Mouse (Mus musculus): ENCODE measurements around the gene Nme1. TPM values are rescaled to one million over a fixed set of nuclear protein-coding genes. Genes with fewer than 3 reads are reported as not detected.

The Nme1 gene
- polyA plus RNA-seq, 1 experiment: 37.8 TPM

DNA sequence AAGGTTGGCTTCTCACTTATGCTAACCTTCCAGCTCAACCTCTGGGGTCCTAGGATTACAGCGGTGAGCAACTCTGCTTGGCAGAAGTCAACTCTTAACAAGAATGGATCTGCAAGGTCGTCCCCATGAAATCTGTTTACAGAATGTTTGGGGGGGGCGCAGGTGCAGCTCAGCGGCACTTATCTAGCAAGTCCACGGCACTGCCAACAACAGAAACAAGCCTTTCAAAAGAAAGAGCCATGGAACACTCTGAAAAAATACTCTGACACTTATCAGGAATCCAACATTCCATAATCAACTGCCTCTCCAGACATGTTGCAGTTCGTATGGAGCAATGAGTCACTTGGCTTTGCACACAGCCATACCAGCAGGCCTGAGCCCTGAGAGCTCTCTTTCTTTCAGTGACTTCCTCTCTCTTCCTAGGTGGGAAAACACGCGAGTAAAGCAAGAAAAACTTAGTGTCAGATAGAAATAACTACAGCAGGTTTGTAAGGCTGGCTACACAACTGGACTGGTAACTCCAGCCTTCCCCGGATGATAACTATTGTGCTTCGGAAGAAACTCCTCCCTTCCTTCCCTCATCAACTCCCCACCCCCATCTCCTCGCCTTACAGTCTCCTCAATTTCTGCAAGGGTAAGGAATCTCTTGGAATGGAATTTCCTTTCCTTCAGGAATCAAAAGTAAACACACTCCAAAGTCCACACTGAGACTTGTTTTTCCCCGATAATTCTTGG is 20.2 kb upstream of the Nme1 start:
- no peak for TF ChIP-seq CTCF (IDR thresholded peaks at IDR 0.05; ENCODE audit: borderline replicate concordance, insufficient read depth, low read length)
- TF ChIP-seq POLR2A (IDR thresholded peaks at IDR 0.05; ENCODE audit: low read depth, low read length): 0 out of 2 replicates have a peak, but pooled peaks have one; percentile 34
- H3K4me1 ChIP-seq (ENCODE audit: control insufficient read depth, insufficient read depth, low read length): peaks cover 9% of the 10 kb centered on the region
- peak overlapping the region; percentile 90 for H3K27ac ChIP-seq (ENCODE audit: insufficient read depth, low read length)
- H3K4me3 ChIP-seq (ENCODE audit: insufficient read depth, low read length): no peak overlapping the region

DNA sequence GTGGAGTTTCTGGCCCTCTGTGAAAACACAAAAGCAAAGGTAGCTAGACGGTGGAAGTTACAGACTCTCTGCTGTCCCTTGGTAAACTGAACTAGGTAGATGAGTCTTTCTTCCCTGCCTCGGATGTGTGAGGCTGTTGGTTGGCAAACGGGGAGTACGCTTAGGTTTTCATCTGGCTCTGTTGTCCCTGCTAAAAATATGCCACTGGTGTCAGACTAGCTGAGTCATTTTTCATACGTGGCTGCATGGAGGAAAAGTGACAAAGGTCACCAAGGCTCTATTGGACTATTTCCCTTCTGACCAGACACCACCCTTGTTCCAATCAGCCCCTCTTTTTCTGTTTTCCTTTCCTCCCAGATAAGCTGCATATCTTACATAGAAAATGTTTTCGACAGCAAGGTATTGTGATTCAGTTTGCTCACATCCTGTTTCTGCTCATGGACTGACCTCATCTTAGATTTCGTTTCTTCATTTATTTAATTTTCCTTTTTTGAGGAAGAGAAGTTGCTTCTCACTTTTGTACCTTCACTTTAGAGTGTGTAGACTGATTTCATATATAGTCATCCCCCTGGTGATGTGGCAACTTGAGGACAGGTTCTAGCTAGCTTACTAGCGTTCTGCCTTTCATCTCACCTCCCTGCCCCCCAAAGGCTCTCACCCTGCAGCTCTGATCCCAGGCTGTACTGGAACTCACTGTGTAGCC is 19.5 kb upstream of the Nme1 start:
- no peak for TF ChIP-seq CTCF (IDR thresholded peaks at IDR 0.05; ENCODE audit: borderline replicate concordance, insufficient read depth, low read length)
- no peak for TF ChIP-seq POLR2A (IDR thresholded peaks at IDR 0.05; ENCODE audit: low read depth, low read length)
- Histone ChIP-seq H3K27ac (ENCODE audit: insufficient read depth, low read length) (peak overlapping the region; percentile 90), H3K4me3 (ENCODE audit: insufficient read depth, low read length) (no peak overlapping the region), H3K4me1 (ENCODE audit: control insufficient read depth, insufficient read depth, low read length) (peaks cover 9% of the 10 kb centered on the region)

DNA sequence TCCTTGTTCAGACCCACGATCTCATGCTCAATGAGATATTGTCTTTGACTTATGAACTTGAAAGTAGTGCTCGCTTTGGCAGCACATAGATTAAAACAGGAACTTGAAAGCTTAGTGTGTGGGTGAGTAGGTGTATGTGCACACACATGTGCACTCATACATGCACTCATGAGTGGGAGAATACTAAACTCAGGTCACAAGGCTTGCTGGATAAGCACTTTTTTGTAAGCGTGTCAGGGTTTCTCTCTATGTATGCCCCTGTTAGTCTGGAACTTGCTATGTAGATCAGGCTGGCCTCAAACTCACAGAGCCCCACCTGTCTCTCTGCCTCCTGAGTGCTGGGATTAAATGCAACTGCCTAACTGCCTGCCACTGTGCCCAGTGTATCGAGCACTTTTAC is 18.7 kb upstream of the Nme1 start:
- TF ChIP-seq POLR2A (IDR thresholded peaks at IDR 0.05; ENCODE audit: low read depth, low read length) (no peak), CTCF (IDR thresholded peaks at IDR 0.05; ENCODE audit: borderline replicate concordance, insufficient read depth, low read length) (no peak)
- H3K27ac ChIP-seq (ENCODE audit: insufficient read depth, low read length): no peak overlapping the region
- H3K4me1 ChIP-seq (ENCODE audit: control insufficient read depth, insufficient read depth, low read length): peaks cover 9% of the 10 kb centered on the region
- no peak overlapping the region for H3K4me3 ChIP-seq (ENCODE audit: insufficient read depth, low read length)

DNA sequence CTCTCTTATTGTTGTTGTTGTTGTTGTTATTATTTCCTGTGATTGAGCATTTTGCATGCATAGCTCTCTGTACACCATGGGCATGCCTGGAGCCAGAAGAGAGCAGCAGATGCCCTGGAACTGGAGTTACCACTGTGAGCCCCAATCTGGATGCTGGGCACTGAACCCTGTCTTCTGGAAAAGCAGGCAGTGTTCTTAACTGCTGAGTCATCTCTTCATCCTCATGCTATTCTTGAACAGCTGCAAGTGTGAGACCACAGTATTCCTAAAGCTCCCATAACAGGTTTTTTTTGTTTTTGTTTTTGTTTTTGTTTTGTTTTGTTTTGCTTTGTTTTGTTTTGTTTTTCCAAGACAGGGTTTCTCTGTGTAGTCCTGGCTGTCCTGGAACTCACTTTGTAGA is 18.0 kb upstream of the Nme1 start:
- H3K4me3 ChIP-seq (ENCODE audit: insufficient read depth, low read length): no peak overlapping the region
- TF ChIP-seq POLR2A (IDR thresholded peaks at IDR 0.05; ENCODE audit: low read depth, low read length) (no peak), CTCF (IDR thresholded peaks at IDR 0.05; ENCODE audit: borderline replicate concordance, insufficient read depth, low read length) (no peak)

DNA sequence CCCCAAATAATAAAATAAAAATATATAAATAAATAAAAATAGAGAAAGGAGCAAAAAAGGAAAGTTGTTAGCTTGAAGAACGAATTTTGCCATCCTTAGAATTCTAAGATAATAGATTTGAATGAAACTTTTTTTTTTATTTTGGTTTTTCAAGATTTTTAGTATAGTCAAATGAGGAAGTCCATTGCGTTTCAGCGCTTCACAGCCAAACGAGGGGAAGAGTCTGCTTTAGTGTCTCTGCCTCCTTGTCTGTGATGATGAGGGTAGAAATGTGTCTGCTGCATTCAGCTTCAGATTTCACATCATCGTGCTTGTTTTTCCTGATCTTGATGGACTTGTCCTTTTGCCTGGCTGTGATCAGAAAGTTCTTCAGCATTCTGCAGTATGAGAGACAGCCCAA is 16.9 kb upstream of the Nme1 start:
- peaks cover 9% of the 10 kb centered on the region for H3K4me1 ChIP-seq (ENCODE audit: control insufficient read depth, insufficient read depth, low read length)
- H3K27ac ChIP-seq (ENCODE audit: insufficient read depth, low read length): no peak overlapping the region
- no peak overlapping the region for H3K4me3 ChIP-seq (ENCODE audit: insufficient read depth, low read length)
- TF ChIP-seq POLR2A (IDR thresholded peaks at IDR 0.05; ENCODE audit: low read depth, low read length) (no peak), CTCF (IDR thresholded peaks at IDR 0.05; ENCODE audit: borderline replicate concordance, insufficient read depth, low read length) (no peak)

More for the DNA sequence above, 18.0 kb upstream of the Nme1 start:
- Histone ChIP-seq H3K4me1 (ENCODE audit: control insufficient read depth, insufficient read depth, low read length) (peaks cover 9% of the 10 kb centered on the region), H3K27ac (ENCODE audit: insufficient read depth, low read length) (no peak overlapping the region)

DNA sequence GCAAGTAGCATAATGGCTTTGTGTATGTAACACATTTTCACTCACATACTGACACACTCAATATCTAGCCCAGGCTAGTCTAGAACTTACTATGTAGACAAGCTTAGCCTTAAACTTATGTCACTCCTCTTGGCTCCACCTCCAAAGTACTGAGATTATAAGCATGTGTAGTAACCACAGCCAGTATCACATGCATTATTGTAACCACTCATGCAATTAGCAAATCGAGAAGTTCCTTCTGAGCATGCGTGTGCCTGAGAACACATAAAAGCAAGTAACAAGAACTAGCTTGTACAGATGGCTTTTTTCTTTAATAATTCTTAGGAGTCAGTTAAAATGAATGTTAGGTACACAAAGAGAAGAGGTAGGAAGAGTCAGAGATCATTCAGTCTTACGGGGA is 16.3 kb upstream of the Nme1 start:
- peaks cover 9% of the 10 kb centered on the region for H3K4me1 ChIP-seq (ENCODE audit: control insufficient read depth, insufficient read depth, low read length)
- no peak overlapping the region for H3K4me3 ChIP-seq (ENCODE audit: insufficient read depth, low read length)
- TF ChIP-seq CTCF (IDR thresholded peaks at IDR 0.05; ENCODE audit: borderline replicate concordance, insufficient read depth, low read length) (no peak), POLR2A (IDR thresholded peaks at IDR 0.05; ENCODE audit: low read depth, low read length) (no peak)
- no peak overlapping the region for H3K27ac ChIP-seq (ENCODE audit: insufficient read depth, low read length)

DNA sequence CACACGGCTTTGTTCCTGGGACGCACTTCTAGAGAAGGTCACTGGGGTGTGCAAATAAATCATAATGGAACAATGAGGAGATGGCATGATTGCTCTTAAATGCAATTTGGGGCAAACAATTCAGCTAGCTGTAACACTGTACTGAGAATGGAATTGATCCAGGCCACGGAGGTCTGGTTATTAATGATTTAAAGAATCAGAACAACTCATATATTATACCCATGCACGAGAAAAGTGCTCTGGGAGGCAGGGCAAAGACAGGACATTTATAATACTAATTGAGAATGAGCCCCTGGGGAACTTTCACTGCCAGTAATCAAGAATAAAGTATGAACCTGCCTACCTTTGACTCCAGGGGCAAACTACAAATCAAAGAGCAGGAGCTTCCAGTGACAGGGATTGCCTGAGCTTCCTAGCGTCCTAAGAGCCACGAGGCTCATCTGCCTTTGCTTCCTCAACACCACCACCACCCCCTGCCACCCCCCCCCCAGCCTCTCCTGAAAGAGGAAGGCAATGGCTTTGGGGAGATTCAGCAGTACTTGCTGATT is 11.3 kb upstream of the Nme1 start:
- Histone ChIP-seq H3K27ac (ENCODE audit: insufficient read depth, low read length) (no peak overlapping the region), H3K4me3 (ENCODE audit: insufficient read depth, low read length) (no peak overlapping the region), H3K4me1 (ENCODE audit: control insufficient read depth, insufficient read depth, low read length) (no peaks in the 10 kb centered on the region)
- TF ChIP-seq POLR2A (IDR thresholded peaks at IDR 0.05; ENCODE audit: low read depth, low read length) (no peak), CTCF (IDR thresholded peaks at IDR 0.05; ENCODE audit: borderline replicate concordance, insufficient read depth, low read length) (no peak)

DNA sequence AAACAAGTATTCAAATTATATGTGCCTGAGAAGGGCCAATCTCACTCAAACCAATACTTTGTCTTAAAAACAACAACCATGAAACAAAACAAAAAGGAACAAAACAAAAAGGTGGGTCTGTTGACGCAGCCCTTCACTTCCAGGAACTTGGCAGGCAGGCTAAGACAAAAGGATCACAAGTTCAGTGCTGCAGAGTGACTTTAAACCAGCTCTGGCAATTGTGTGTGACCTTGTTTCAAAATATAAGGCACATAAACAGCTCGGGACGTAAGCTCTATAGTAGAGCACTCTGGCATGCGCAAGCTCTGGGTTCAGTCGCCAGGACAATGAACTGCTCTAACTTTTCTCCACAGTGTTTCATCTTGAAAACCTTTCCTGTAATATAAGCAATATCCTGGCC is 4.6 kb upstream of the Nme1 start:
- no peaks in the 10 kb centered on the region for H3K4me1 ChIP-seq (ENCODE audit: control insufficient read depth, insufficient read depth, low read length)
- no peak overlapping the region for H3K27ac ChIP-seq (ENCODE audit: insufficient read depth, low read length)
- H3K4me3 ChIP-seq (ENCODE audit: insufficient read depth, low read length): no peak overlapping the region
- TF ChIP-seq POLR2A (IDR thresholded peaks at IDR 0.05; ENCODE audit: low read depth, low read length) (no peak), CTCF (IDR thresholded peaks at IDR 0.05; ENCODE audit: borderline replicate concordance, insufficient read depth, low read length) (no peak)

DNA sequence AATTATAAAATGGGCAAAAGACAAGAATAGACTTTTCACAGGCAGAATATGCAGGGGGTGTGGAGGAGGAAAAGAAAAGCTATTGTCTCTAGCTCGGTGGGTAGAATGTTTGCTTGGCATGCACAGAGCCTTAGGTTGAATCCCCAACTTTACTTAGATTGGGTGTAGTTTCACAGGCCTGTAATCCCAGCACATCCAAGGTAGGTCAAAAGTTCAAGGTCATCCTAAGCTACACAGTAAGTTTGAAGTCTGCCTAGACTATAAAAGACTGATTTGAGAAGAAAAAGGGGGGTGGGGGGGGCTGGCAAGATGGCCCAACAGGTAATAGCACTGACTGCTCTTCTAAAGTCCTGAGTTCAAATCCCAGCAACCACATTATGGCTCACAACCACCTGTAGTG is 1.5 kb upstream of the Nme1 start:
- TF ChIP-seq POLR2A (IDR thresholded peaks at IDR 0.05; ENCODE audit: low read depth, low read length): no peak
- no peak for TF ChIP-seq CTCF (IDR thresholded peaks at IDR 0.05; ENCODE audit: borderline replicate concordance, insufficient read depth, low read length)
- H3K4me3 ChIP-seq (ENCODE audit: insufficient read depth, low read length): no peak overlapping the region

DNA sequence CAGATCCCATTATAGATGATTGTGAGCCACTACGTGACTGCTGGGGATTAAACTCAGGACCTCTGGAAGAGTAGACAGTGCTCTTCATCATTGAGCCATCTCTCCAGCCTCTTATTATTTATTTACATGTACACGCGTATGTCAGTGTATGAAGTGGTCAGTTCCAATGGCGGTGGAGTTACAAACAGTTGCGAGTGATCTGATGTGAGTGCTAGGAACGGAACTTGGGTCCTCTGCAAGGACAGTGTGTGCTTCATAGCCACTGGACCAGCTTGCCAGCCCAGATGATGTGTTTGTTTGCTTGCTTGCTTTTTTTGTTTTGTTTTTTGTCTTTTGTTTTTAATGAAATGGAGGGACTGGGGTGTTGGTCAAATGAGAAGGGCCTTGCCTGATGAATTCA is 850 bp upstream of the Nme1 start:
- Histone ChIP-seq H3K27ac (ENCODE audit: insufficient read depth, low read length) (no peak overlapping the region), H3K4me1 (ENCODE audit: control insufficient read depth, insufficient read depth, low read length) (no peaks in the 10 kb centered on the region; the same call in 1 of the 2 replicates), H3K4me3 (ENCODE audit: insufficient read depth, low read length) (no peak overlapping the region)
- TF ChIP-seq CTCF (IDR thresholded peaks at IDR 0.05; ENCODE audit: borderline replicate concordance, insufficient read depth, low read length) (no peak), POLR2A (IDR thresholded peaks at IDR 0.05; ENCODE audit: low read depth, low read length) (no peak)

More for the DNA sequence above, 1.5 kb upstream of the Nme1 start:
- no peak overlapping the region for H3K27ac ChIP-seq (ENCODE audit: insufficient read depth, low read length)
- H3K4me1 ChIP-seq (ENCODE audit: control insufficient read depth, insufficient read depth, low read length): no peaks in the 10 kb centered on the region; the same call in 1 of the 2 replicates
